Mouse (Mus musculus) kidney, postnatal 14 days (tissue): ENCODE results near the gene Otud7a.
A peak's percentile ranks its signal among the peaks of the same experiment; 100 is the strongest.

Experiments used
- DNase-seq: peaks from one replicate; pipeline ENCODE4 v3.0.0; 2022; ENCODE audit warnings: mixed read lengths

Otud7a gene

DNA sequence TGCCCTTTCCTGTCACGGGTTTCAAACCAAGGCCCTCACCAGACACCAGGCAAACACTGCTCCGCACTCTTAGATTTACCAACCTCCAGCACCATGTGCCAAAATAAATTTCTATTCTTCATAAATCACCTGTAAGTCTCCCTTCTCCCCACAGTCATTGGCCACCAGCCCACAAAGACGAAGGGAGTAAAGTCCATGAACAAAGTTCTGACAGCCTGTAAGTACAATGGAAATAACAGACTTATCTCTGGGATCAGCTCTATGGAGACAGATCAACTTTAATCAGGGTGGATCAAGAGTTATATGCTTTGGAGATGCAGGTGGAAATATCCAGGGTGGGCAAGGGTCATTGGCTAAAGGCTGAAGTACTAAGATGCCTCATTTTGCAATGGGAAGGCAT lies 336.3 kb downstream of the Otud7a start:
- no peak for DNase-seq

DNA sequence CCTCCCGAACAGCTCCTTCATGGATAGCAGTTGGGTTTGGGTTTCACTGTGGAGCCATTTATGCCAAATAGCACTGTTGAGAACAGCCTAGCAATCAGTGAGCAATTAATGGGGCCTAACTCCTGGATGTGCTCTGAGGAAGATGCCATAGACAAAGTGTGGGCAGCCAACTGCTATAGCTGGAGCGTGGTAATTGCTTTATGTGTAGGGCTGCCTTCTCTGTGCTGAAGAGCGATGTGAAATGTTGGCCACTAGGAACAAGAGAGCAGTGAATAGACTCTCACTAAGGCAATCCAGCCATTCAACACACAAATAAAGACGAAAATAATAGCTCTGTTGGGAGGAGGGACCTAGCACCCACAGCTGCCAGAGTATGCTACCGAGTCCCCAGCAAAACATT lies 345.2 kb downstream of the Otud7a start:
- no peak for DNase-seq

DNA sequence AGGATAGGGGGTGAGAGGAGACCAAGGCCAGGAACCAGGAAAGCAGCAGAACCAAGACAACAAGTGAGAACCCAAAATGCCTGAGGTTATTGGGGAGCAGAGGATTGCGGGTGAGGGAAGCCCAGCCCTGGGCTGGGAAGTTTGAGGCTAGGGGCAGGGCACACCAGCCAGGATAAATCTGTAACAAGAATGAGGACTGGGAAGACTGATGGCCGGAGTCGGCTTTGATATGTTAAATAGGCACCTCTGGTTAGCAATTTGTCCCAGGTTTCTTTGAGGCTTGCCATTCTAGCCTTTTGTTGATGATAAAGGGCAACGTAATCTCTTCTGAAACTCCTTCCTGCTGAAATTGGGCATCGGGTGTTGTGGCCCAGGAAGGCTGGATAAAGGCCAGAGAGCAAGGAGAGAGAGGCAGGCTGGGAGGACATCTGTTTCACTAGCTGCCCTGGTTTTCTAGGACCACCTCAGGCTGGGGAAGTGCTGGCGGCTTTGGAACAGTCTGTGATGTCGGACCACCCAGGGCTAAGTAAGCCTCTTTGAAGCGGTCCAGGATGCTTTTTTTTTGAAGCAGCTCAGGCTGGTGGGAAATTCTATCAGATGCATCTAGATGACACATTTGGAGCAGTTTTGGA lies 351.6 kb downstream of the Otud7a start:
- no peak for DNase-seq

DNA sequence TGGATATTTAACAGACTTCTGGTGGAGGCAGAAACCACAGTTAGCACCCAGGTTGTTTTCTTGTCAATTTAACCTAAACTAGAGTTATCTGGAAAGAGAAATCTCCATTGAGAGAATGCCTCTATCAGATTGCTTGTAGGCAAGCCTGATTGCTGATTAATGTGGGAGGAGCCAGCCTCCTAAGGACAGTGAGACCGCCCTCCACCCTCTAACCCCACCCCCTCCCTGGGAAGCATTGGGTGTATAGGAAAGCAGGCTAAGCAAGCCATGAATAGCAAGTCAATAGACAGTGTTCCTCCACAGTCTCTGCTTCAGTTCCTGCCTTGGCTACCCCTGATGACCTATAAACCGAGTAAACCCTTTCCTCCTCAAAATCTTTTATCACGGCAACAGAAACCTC lies 353.9 kb downstream of the Otud7a start:
- no peak for DNase-seq

DNA sequence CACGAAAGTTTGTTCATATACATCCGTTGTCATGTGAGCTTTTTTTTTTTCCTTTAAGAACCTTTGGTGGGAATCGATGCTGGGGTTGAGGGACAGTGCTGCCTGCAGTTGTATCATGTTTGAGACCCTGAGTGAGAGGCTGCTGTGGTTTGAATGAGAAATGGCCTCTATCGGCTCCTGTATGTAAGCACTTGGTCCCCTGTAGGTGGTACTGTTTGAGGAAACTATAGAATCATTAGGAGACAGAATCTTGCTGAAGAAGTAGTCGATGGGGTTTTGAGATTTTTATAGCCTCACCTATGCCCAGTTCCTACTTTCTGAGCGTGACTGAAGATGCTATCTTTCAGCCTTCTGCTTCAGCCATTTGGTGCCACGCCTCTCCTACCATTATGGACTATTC lies 354.8 kb downstream of the Otud7a start:
- no peak for DNase-seq

DNA sequence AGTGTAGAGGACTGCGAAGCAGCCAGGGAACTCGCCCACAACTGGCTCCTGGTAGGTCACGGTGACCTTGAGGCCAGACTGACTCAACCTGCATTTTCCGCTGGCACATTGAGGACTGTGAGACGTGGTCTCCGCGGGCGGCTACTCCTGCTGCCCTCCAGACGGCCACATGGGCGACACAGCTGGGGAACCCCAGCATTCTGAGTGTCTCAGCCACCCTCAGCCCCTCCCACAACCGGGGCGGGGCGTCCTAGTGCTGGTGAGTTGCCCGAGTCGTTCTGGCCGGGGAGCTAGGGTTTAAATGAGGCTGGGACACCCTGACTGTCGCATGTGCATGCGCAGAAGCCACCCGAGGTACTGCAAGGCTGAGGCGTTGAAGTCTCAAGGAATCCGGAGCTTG lies 358.2 kb downstream of the Otud7a start:
- peak; percentile 66 for DNase-seq
